Mouse (Mus musculus) adrenal gland, adult (tissue): ENCODE results near the gene Cyren.

Experiments
- DNase-seq, 2 experiments: peaks; one replicate each; pipeline ENCODE4 v3.0.0; 2022 to 2023; ENCODE audit warnings: low spot score in 1 of 2; ENCODE audit not compliant: inconsistent age in 2 of 2

The Cyren gene

DNA sequence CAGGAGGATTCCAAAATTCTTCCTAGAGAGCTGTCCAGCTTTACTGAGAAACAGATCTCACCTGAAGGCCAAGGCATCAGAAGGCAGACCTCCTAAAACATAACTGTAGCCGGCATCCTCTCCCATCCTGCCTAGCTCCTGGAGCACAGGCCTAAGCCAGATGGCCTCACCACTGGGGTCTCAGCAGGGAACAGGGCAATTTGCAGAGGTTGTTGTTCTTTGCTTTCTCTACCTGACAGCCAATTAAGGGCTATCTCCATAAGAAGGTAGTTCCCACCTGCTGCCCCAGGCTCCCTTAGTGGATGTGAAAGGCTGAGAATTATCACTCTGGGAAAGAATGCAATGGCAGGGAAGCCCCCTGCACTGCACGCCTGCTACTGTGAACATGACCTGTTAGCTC is 23.1 kb upstream of the Cyren start:
- DNase-seq = no peak

GRCm38 (mm10) chr6:34899127-34899526 is 21.3 kb upstream of the Cyren start:
- DNase-seq = peak; percentile 46 to 66

DNA sequence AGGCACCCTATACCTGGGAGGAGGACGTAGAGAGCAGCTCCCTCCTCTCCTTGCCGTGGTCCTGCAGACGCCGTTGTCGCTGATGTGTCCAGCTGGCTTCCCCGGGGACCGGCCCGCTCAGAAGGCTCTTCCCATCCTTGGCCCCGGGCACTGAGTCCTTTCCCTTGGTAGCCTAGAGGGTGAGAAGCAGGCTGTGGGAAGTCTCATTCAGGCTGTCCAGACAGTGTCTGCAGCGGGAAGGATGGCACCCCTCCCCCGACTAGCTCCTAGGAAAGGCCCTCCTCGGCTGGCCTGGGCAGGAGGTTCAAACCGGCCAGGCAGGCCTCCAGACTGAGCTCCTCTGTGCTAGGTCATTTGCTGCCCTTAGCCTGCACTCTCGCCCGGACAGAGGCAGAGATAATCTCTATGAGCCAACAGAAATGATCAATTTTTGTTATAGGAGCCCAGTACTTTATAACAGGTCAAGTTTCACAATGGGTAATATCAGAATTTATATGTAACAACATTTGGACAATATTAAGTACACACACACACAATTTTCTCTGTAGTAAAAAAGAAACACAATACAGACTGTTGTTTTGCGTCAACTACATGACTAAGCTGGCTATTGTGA is 18.4 kb upstream of the Cyren start:
- no peak for DNase-seq

- DNase-seq = no peak
These were observed 17.7 kb upstream of the Cyren start for GRCm38 (mm10) chr6:34895569-34895968.

DNA sequence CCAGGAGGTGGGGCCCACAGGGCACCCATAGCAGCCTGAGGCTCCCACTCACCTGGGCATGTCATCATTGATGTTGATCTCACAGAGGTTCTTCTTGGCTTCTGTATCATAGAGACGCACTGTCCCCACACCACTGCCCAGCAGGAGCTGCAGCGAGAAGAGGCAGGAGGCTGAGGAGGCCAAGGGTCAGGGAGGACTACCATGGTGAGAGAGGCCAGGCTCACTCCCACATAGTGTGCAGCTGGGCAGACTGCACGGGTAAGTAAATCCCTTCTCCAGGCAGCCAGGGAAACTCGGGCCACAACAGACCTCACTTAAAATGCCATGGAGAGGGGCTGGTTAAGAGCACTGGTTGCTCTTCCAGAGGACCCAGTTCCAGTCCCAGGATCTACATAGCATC is 11.3 kb upstream of the Cyren start:
- DNase-seq = no peak

DNA sequence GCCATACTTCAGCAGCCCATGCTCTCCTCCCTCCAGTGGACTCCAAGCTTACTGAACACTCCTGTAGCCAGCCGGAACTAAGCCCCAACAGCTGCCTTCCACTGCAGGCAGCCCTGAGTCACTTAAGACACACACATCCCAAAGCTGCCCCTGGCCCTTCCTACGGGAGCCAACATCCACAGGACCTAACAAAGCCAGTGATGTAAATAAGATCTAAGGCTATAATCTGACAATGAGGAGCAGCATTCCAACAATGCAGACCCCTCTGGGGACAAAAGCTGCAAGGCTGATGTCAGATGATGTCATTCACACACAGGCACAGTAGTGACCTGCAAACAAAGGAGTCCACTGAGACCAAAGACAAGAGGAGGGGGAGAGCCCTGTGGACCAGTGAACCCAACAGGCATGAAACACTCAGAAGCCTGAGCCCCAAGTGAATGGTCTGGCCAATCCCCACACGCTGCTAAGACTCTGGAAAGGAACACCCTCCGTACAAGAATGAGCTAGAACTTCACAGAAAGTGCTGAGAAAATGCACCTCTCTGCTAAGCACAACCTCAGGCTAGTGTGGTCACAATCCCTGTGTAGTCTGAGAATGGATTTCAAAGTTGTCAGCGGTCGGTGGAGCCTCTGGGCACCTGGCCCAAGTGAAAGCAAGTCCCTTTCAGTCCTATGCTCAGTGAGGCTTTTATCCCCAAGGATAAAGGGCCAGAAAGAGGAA is 9.4 kb upstream of the Cyren start:
- no peak for DNase-seq

GRCm38 (mm10) chr6:34884724-34885123 is 6.9 kb upstream of the Cyren start:
- no peak for DNase-seq

GRCm38 (mm10) chr6:34879911-34880475 is 2.1 kb upstream of the Cyren start:
- DNase-seq = peak; percentile 61 to 82

DNA sequence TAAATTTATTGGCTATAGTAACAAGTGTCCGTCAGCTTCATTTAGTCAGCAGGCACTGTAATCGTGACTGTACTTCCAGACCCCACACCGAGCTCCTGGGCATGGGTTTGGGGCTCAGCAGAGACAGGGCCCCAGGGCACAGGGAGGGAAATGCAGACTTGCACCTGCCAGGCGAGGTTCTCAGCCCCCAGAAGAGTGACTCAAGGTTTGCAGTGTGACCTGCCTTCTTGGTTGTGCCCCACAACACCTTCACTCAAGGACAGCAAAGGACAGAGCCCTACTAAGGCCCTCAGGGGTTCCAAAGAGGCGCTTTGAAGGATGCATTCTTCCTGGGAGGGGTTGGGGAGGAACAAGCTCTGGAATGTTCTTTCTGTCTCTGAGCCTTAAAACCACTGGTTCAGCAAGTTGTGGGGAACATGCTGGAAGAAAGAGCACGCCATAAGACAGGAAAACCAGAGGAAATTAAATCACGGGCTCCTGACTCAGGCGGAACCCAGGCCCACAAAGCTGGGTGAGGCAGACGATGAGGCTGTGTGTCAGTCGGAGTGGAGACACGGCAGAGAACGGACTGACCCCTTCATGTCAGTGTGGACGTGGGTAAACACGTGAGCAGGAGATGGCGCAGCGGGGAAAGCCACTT is 1.4 kb upstream of the Cyren start:
- DNase-seq = peak in 1 of 2 experiments; percentile 25

DNA sequence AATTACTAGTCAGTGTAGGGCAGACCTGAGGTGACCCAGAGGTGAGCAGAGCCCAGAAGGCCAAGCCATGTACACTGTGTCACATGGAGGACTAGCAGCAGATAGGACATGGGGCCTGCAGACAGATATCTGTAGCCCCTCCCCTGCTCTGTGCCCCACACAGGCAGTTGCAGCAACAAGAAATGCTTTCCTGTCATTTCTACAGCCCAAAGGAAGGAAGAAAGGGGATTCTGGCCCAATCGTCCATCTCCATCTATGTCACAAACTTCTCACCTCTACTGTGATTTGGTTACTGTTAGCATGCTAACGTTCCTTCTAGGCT is 1.1 kb downstream of the Cyren start:
- DNase-seq = peak in 1 of 2 experiments; percentile 44

- DNase-seq = peak in 1 of 2 experiments; percentile 42
These were observed 1.7 kb downstream of the Cyren start for GRCm38 (mm10) chr6:34875966-34876834.

- DNase-seq = peak in 1 of 2 experiments; percentile 64
These were observed 2.5 kb downstream of the Cyren start for GRCm38 (mm10) chr6:34875268-34875761.

DNA sequence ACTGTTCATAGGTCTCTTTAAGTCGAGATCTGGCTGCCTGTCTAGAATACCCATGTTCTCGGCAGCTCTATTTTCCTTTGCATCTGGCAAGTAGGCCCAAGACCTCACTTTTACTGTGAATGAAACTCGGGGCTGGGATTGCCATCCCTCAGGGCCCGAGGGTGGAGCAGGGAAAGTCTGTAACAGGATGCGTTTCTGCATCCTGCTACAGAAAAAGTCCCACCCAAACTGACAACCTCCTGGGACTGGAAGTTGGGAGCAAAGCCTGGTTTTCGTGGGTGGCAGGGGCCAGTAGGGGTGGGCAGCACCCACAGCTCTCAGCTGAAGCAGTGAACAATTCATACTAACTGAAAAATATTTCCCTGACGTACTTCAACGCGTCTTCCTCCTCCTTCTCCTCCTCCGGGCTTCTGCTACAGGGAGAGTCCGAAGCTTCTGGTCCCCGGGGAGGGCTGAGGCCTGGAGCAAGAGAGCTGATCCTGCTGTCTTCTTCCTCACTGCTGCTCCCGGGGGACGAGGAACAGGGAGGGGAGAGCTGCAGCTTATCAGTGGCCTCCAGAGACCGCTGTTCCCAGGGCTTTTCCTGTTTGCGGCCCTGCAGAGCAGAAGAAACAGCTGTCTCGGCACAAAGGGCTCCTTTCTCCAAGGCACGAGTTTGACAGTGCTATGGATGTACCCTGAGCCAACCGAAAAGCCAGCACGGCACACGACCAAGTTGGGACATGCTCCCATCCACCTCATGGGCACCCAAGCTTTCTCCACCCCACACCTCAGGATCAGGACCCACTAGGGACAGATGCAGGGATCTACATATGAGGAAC is 3.5 kb downstream of the Cyren start:
- DNase-seq = peak; percentile 69 to 78

DNA sequence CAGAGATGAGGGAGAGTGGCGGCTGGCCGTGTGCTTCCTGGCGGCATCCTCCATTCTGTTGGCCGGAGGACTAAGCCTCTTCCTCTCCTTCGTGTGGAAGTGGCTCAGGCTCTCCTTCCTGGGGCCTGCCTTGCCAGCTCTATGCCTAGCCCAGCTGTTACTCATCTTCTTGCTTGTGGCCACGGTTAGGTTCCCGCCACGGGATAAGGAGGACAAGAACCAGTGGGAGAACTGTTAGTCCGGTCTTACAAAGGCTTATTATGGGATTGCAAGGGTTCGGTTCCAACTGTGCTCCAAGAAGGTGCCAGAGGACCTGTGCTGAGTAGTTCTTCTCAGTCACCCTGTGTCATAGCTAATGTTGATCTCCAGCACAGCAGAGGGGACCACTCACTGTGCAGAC is 5.0 kb downstream of the Cyren start:
- DNase-seq = peak in 1 of 2 experiments; percentile 25

DNA sequence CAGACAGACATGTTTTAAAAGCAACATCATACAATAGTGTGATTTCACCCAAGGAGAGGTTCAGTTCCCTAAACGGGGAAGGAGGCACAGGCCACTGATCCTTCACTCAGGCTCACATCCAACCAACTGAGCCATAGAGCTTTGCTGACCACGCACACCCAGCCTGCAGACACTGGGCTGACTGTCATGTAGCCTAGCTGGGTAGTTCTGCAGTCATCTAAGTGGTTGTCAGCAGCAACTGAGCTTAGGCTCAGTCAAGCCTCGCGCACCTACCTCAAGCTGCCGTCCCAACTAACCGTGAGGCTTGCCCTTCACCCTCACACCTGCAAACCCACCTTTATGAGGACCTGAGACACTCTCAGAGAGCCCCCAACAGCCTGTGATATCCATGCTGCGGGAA is 5.9 kb downstream of the Cyren start:
- DNase-seq = no peak

DNA sequence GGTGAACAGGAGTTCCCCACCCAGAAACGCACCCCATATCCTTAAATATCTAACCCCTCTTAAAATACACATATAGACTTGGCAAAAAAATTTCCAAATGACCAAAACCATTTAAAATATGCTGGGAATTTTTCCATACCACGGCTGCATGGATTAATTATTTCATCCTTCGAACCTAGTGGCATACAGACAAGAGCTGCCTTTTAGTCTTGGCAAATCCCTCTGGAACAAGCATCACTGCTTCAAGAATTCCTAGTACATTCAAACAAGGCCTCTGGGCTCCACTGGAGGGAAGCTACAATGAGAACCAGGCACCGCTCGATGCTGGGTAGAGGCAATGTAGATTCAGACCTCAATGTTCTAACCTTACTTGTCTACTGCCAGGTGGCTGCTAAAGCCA is 7.1 kb downstream of the Cyren start:
- DNase-seq = no peak

DNA sequence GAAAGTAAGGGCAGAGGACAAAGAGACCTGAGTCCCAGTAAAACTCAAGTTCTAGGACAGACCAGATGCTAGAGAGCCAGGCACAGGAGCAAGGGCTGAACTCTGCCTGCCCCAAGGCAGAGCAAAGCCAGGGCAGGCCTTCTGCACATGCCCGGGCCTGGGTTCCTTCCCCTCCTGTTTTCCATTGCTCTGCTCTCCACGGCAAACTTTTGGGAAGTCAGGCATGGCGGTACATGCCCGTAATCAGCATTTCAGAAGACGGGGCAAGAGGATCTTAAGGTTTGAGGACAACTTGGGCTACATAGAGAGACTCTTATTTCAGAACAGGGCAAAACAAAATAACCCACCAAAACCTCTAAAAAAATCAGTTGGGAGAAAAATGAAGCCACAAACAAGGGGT is 7.7 kb downstream of the Cyren start:
- no peak for DNase-seq

DNA sequence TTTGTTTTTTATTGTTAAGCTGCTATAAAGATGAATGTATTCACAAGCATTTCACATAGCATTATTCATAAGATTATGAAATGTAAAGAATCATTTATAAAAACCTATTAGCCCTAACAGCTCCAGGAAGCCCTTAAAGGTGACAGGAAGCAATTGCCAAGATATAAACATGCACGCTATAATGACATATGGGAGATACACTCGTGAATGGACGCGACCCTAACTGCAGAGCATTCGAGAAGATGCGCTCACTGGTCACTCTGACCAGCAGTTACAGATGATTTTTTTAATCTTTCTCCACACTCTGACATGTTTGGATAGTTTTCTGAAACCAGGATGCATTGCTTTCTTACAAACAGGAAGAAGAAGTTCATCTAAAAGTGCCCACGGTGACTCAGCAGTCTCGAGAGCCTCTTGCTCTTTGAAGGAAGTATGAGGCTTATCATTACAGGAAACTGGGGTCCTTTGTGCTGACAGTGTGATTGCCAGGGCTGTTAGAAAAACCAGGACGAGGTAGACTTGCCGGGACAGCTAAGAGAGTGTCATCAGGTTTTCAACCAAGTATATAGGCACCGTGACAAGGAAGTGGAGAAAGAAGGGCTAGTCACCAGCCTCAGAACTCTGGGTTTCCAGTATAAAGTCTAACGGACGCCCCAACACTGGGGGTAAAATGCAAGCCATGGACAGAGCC is 8.5 kb downstream of the Cyren start:
- DNase-seq = peak in 1 of 2 experiments; percentile 65

- peak in 1 of 2 experiments; percentile 33 for DNase-seq
These were observed 9.2 kb downstream of the Cyren start for GRCm38 (mm10) chr6:34868507-34869217.
